Mouse (Mus musculus): Measurements from ENCODE around the gene Tmcc1. TPM values are rescaled to one million over a fixed set of nuclear protein-coding genes. Genes with fewer than 3 reads are reported as not detected.
"Not testable (repeated sequence)": the region's sequence is repeated elsewhere in the genome, so short reads cannot be mapped to it uniquely, and the experiment has no call there.

Gene Tmcc1
- polyA plus RNA-seq, 1 experiment from 2014 or later, result 21.0 TPM

GRCm38 (mm10) chr6:116133756-116134155, 59.5 kb downstream of the Tmcc1 start:
- H3K27me3 ChIP-seq (ENCODE audit: control insufficient read depth, insufficient read depth, low read length), result no peaks in the 10 kb centered on the region
- H3K9me3 ChIP-seq (ENCODE audit: control insufficient read depth, low read length), result no peaks in the 10 kb centered on the region
- no peak overlapping the region for H3K4me2 ChIP-seq (ENCODE audit: low read depth, low read length, severe bottlenecking)
- H3K4me1 ChIP-seq (replicated peaks; ENCODE audit: control insufficient read depth, insufficient read depth, low read length), result no peaks in the 10 kb centered on the region
- H3K4me3 ChIP-seq (ENCODE audit: low read depth, low read length), result no peak overlapping the region
- H3K36me3 ChIP-seq (ENCODE audit: control insufficient read depth, insufficient read depth, low read length), result no peaks in the 10 kb centered on the region
- H3K9ac ChIP-seq (ENCODE audit: low read length), result no peak overlapping the region
- no peak for DNase-seq (ENCODE audit: low spot score)
- H3K27ac ChIP-seq (ENCODE audit: low read depth, low read length), result no peak overlapping the region
- no peak for ATAC-seq (replicated peaks; ENCODE audit: low FRiP score)
- WGBS, result 80% methylated on average over 8 of the region's 8 CpGs

- Histone ChIP-seq H3K27me3 (ENCODE audit: control insufficient read depth, insufficient read depth, low read length) (no peaks in the 10 kb centered on the region), H3K36me3 (ENCODE audit: control insufficient read depth, insufficient read depth, low read length) (no peaks in the 10 kb centered on the region), H3K9ac (ENCODE audit: low read length) (no peak overlapping the region), H3K4me1 (replicated peaks; ENCODE audit: control insufficient read depth, insufficient read depth, low read length) (no peaks in the 10 kb centered on the region), H3K4me2 (ENCODE audit: low read depth, low read length, severe bottlenecking) (no peak overlapping the region), H3K9me3 (ENCODE audit: control insufficient read depth, low read length) (no peaks in the 10 kb centered on the region), H3K27ac (ENCODE audit: low read depth, low read length) (no peak overlapping the region), H3K4me3 (ENCODE audit: low read depth, low read length) (no peak overlapping the region)
- DNase-seq (ENCODE audit: low spot score), result no peak
- 98% methylated on average over 1 of the region's 1 CpGs for WGBS
- ATAC-seq (replicated peaks; ENCODE audit: low FRiP score), result no peak
These were observed 61.5 kb downstream of the Tmcc1 start for GRCm38 (mm10) chr6:116131771-116132170.

- WGBS, result 5% methylated on average over 1 of the region's 1 CpGs
- H3K9ac ChIP-seq (ENCODE audit: low read length), result no peak overlapping the region
- H3K4me3 ChIP-seq (ENCODE audit: low read depth, low read length), result no peak overlapping the region
- H3K4me1 ChIP-seq (replicated peaks; ENCODE audit: control insufficient read depth, insufficient read depth, low read length), result no peaks in the 10 kb centered on the region
- no peaks in the 10 kb centered on the region for H3K27me3 ChIP-seq (ENCODE audit: control insufficient read depth, insufficient read depth, low read length)
- ATAC-seq (replicated peaks; ENCODE audit: low FRiP score), result no peak
- no peaks in the 10 kb centered on the region; the same call in 1 of the 2 replicates for H3K36me3 ChIP-seq (ENCODE audit: control insufficient read depth, insufficient read depth, low read length)
- H3K27ac ChIP-seq (ENCODE audit: low read depth, low read length), result no peak overlapping the region
- no peaks in the 10 kb centered on the region for H3K9me3 ChIP-seq (ENCODE audit: control insufficient read depth, low read length)
- DNase-seq (ENCODE audit: low spot score), result no peak
- H3K4me2 ChIP-seq (ENCODE audit: low read depth, low read length, severe bottlenecking), result no peak overlapping the region
These were observed 64.6 kb downstream of the Tmcc1 start for GRCm38 (mm10) chr6:116128710-116129109.

- ATAC-seq (replicated peaks; ENCODE audit: low FRiP score) (no peak), DNase-seq (ENCODE audit: low spot score) (no peak)
- no peak overlapping the region for H3K4me2 ChIP-seq (ENCODE audit: low read depth, low read length, severe bottlenecking)
- H3K27me3 ChIP-seq (ENCODE audit: control insufficient read depth, insufficient read depth, low read length), result no peaks in the 10 kb centered on the region
- H3K9me3 ChIP-seq (ENCODE audit: control insufficient read depth, low read length), result no peaks in the 10 kb centered on the region
- H3K4me1 ChIP-seq (replicated peaks; ENCODE audit: control insufficient read depth, insufficient read depth, low read length), result no peaks in the 10 kb centered on the region
- no peak overlapping the region for H3K9ac ChIP-seq (ENCODE audit: low read length)
- H3K27ac ChIP-seq (ENCODE audit: low read depth, low read length), result no peak overlapping the region
- H3K36me3 ChIP-seq (ENCODE audit: control insufficient read depth, insufficient read depth, low read length), result no peaks in the 10 kb centered on the region; the same call in 1 of the 2 replicates
- no peak overlapping the region for H3K4me3 ChIP-seq (ENCODE audit: low read depth, low read length)
These were observed 65.3 kb downstream of the Tmcc1 start for GRCm38 (mm10) chr6:116127918-116128443.

GRCm38 (mm10) chr6:116126577-116126976, 66.7 kb downstream of the Tmcc1 start:
- Histone ChIP-seq H3K36me3 (ENCODE audit: control insufficient read depth, insufficient read depth, low read length) (no peaks in the 10 kb centered on the region; the same call in 1 of the 2 replicates), H3K9ac (ENCODE audit: low read length) (no peak overlapping the region), H3K4me3 (ENCODE audit: low read depth, low read length) (no peak overlapping the region), H3K4me2 (ENCODE audit: low read depth, low read length, severe bottlenecking) (no peak overlapping the region), H3K27me3 (ENCODE audit: control insufficient read depth, insufficient read depth, low read length) (no peaks in the 10 kb centered on the region), H3K27ac (ENCODE audit: low read depth, low read length) (no peak overlapping the region), H3K4me1 (replicated peaks; ENCODE audit: control insufficient read depth, insufficient read depth, low read length) (no peaks in the 10 kb centered on the region), H3K9me3 (ENCODE audit: control insufficient read depth, low read length) (no peaks in the 10 kb centered on the region)
- ATAC-seq (replicated peaks; ENCODE audit: low FRiP score), result no peak
- no peak for DNase-seq (ENCODE audit: low spot score)

GRCm38 (mm10) chr6:116122881-116123280, 70.4 kb downstream of the Tmcc1 start:
- Histone ChIP-seq H3K4me3 (ENCODE audit: low read depth, low read length) (no peak overlapping the region), H3K9me3 (ENCODE audit: control insufficient read depth, low read length) (no peaks in the 10 kb centered on the region), H3K9ac (ENCODE audit: low read length) (no peak overlapping the region), H3K4me2 (ENCODE audit: low read depth, low read length, severe bottlenecking) (no peak overlapping the region), H3K4me1 (replicated peaks; ENCODE audit: control insufficient read depth, insufficient read depth, low read length) (no peaks in the 10 kb centered on the region), H3K27ac (ENCODE audit: low read depth, low read length) (no peak overlapping the region), H3K36me3 (ENCODE audit: control insufficient read depth, insufficient read depth, low read length) (no peaks in the 10 kb centered on the region; the same call in 1 of the 2 replicates), H3K27me3 (ENCODE audit: control insufficient read depth, insufficient read depth, low read length) (no peaks in the 10 kb centered on the region)
- DNase-seq (ENCODE audit: low spot score) (no peak), ATAC-seq (replicated peaks; ENCODE audit: low FRiP score) (no peak)
- 84% methylated on average over 1 of the region's 1 CpGs for WGBS

GRCm38 (mm10) chr6:116119669-116120068, 73.6 kb downstream of the Tmcc1 start:
- no peak overlapping the region for H3K27ac ChIP-seq (ENCODE audit: low read depth, low read length)

GRCm38 (mm10) chr6:116116634-116117033, 76.7 kb downstream of the Tmcc1 start:
- not testable (repeated sequence) for H3K9ac ChIP-seq (ENCODE audit: low read length); H3K27me3 ChIP-seq (ENCODE audit: control insufficient read depth, insufficient read depth, low read length); ATAC-seq (replicated peaks; ENCODE audit: low FRiP score); H3K4me2 ChIP-seq (ENCODE audit: low read depth, low read length, severe bottlenecking); H3K9me3 ChIP-seq (ENCODE audit: control insufficient read depth, low read length); H3K27ac ChIP-seq (ENCODE audit: low read depth, low read length); H3K36me3 ChIP-seq (ENCODE audit: control insufficient read depth, insufficient read depth, low read length); DNase-seq (ENCODE audit: low spot score); H3K4me1 ChIP-seq (replicated peaks; ENCODE audit: control insufficient read depth, insufficient read depth, low read length); H3K4me3 ChIP-seq (ENCODE audit: low read depth, low read length)
- WGBS, result 89% methylated on average over 6 of the region's 6 CpGs

More at GRCm38 (mm10) chr6:116119669-116120068, 73.6 kb downstream of the Tmcc1 start:
- no peaks in the 10 kb centered on the region for H3K9me3 ChIP-seq (ENCODE audit: control insufficient read depth, low read length)
- H3K36me3 ChIP-seq (ENCODE audit: control insufficient read depth, insufficient read depth, low read length), result no peaks in the 10 kb centered on the region; the same call in 1 of the 2 replicates
- WGBS, result 71% methylated on average over 4 of the region's 4 CpGs
- no peaks in the 10 kb centered on the region for H3K27me3 ChIP-seq (ENCODE audit: control insufficient read depth, insufficient read depth, low read length)
- H3K4me2 ChIP-seq (ENCODE audit: low read depth, low read length, severe bottlenecking), result no peak overlapping the region
- H3K4me1 ChIP-seq (replicated peaks; ENCODE audit: control insufficient read depth, insufficient read depth, low read length), result no peaks in the 10 kb centered on the region
- no peak overlapping the region for H3K9ac ChIP-seq (ENCODE audit: low read length)
- no peak overlapping the region for H3K4me3 ChIP-seq (ENCODE audit: low read depth, low read length)
- ATAC-seq (replicated peaks; ENCODE audit: low FRiP score) (no peak), DNase-seq (ENCODE audit: low spot score) (no peak)

- DNase-seq (ENCODE audit: low spot score), result no peak
- no peak overlapping the region for H3K4me2 ChIP-seq (ENCODE audit: low read depth, low read length, severe bottlenecking)
- 93% methylated on average over 4 of the region's 4 CpGs for WGBS
These were observed 82.7 kb downstream of the Tmcc1 start for GRCm38 (mm10) chr6:116110588-116110987.

More at GRCm38 (mm10) chr6:116110588-116110987, 82.7 kb downstream of the Tmcc1 start:
- Histone ChIP-seq H3K27ac (ENCODE audit: low read depth, low read length) (no peak overlapping the region), H3K4me3 (ENCODE audit: low read depth, low read length) (no peak overlapping the region), H3K27me3 (ENCODE audit: control insufficient read depth, insufficient read depth, low read length) (no peaks in the 10 kb centered on the region), H3K9ac (ENCODE audit: low read length) (no peak overlapping the region), H3K36me3 (ENCODE audit: control insufficient read depth, insufficient read depth, low read length) (no peaks in the 10 kb centered on the region), H3K9me3 (ENCODE audit: control insufficient read depth, low read length) (no peaks in the 10 kb centered on the region), H3K4me1 (replicated peaks; ENCODE audit: control insufficient read depth, insufficient read depth, low read length) (no peaks in the 10 kb centered on the region)
- no peak for ATAC-seq (replicated peaks; ENCODE audit: low FRiP score)
